Mouse (Mus musculus): ENCODE results near the gene Nle1.
"Not testable (repeated sequence)": the region's sequence is repeated elsewhere in the genome, so short reads cannot be mapped to it uniquely, and the experiment has no call there.

Gene Nle1

GRCm38 (mm10) chr11:82907651-82908607 is at the start of gene Nle1:
Nle1 (minus strand) TSS chr11:82908411.
- DNase-seq (ENCODE audit: low read depth, low spot score): peak; percentile 82

GRCm38 (mm10) chr11:82956925-82957324 is 48.7 kb upstream of the Nle1 start:
- no peak for DNase-seq (ENCODE audit: low read depth, low spot score)

GRCm38 (mm10) chr11:82954631-82955030 is 46.4 kb upstream of the Nle1 start:
- no peak for DNase-seq (ENCODE audit: low read depth, low spot score)

- DNase-seq (ENCODE audit: low read depth, low spot score): no peak
Observed at GRCm38 (mm10) chr11:82952612-82953542, 44.7 kb upstream of the Nle1 start.

- DNase-seq (ENCODE audit: low read depth, low spot score): no peak
Observed at GRCm38 (mm10) chr11:82951865-82952611, 43.8 kb upstream of the Nle1 start.

GRCm38 (mm10) chr11:82950736-82951481 is 42.7 kb upstream of the Nle1 start, which contains the start of gene Slfn5:
Slfn5 (plus strand) TSS chr11:82951349.
- DNase-seq (ENCODE audit: low read depth, low spot score): no peak

- no peak for DNase-seq (ENCODE audit: low read depth, low spot score)
Observed at GRCm38 (mm10) chr11:82949036-82949435, 40.8 kb upstream of the Nle1 start.

GRCm38 (mm10) chr11:82947457-82947856 is 39.2 kb upstream of the Nle1 start:
- no peak for DNase-seq (ENCODE audit: low read depth, low spot score)

- no peak for DNase-seq (ENCODE audit: low read depth, low spot score)
Observed at GRCm38 (mm10) chr11:82945636-82946035, 37.4 kb upstream of the Nle1 start.

- no peak for DNase-seq (ENCODE audit: low read depth, low spot score)
Observed at GRCm38 (mm10) chr11:82943336-82943735, 35.1 kb upstream of the Nle1 start.

GRCm38 (mm10) chr11:82933186-82933585 is 25.0 kb upstream of the Nle1 start:
- DNase-seq (ENCODE audit: low read depth, low spot score): no peak

GRCm38 (mm10) chr11:82931671-82932450 is 23.6 kb upstream of the Nle1 start:
- DNase-seq (ENCODE audit: low read depth, low spot score): not testable (repeated sequence)

GRCm38 (mm10) chr11:82931161-82931560 is 22.9 kb upstream of the Nle1 start:
- not testable (repeated sequence) for DNase-seq (ENCODE audit: low read depth, low spot score)

GRCm38 (mm10) chr11:82930391-82930955 is 22.3 kb upstream of the Nle1 start:
- DNase-seq (ENCODE audit: low read depth, low spot score): not testable (repeated sequence)

- no peak for DNase-seq (ENCODE audit: low read depth, low spot score)
Observed at GRCm38 (mm10) chr11:82929633-82929950, 21.4 kb upstream of the Nle1 start.

GRCm38 (mm10) chr11:82928897-82929632 is 20.9 kb upstream of the Nle1 start:
- DNase-seq (ENCODE audit: low read depth, low spot score): no peak

- not testable (repeated sequence) for DNase-seq (ENCODE audit: low read depth, low spot score)
Observed at GRCm38 (mm10) chr11:82923910-82924309, 15.7 kb upstream of the Nle1 start.

- DNase-seq (ENCODE audit: low read depth, low spot score): peak; percentile 65
Observed at GRCm38 (mm10) chr11:82921691-82922090, 13.5 kb upstream of the Nle1 start.

GRCm38 (mm10) chr11:82920768-82921167 is 12.6 kb upstream of the Nle1 start:
- no peak for DNase-seq (ENCODE audit: low read depth, low spot score)
